Mouse (Mus musculus): ENCODE results near the gene Sgcb. TPM values are rescaled to one million over a fixed set of nuclear protein-coding genes. Genes with fewer than 3 reads are reported as not detected.
"Not testable (repeated sequence)": the region's sequence is repeated elsewhere in the genome, so short reads cannot be mapped to it uniquely, and the experiment has no call there.

The Sgcb gene
- polyA plus RNA-seq, 1 experiment from 2014 or later: 20.5 TPM

GRCm38 (mm10) chr5:73584011-73584410 is 63.6 kb downstream of the Sgcb start:
- H3K27me3 ChIP-seq (ENCODE audit: control insufficient read depth, insufficient read depth, low read length); DNase-seq (ENCODE audit: low spot score); H3K27ac ChIP-seq (ENCODE audit: low read depth, low read length); H3K4me3 ChIP-seq (ENCODE audit: low read depth, low read length); H3K9me3 ChIP-seq (ENCODE audit: control insufficient read depth, low read length); H3K4me2 ChIP-seq (ENCODE audit: low read depth, low read length, severe bottlenecking); ATAC-seq (replicated peaks; ENCODE audit: low FRiP score); H3K4me1 ChIP-seq (replicated peaks; ENCODE audit: control insufficient read depth, insufficient read depth, low read length); H3K36me3 ChIP-seq (ENCODE audit: control insufficient read depth, insufficient read depth, low read length); H3K9ac ChIP-seq (ENCODE audit: low read length): not testable (repeated sequence)
- 85% methylated on average over 6 of the region's 6 CpGs for WGBS

Other genes with a start within 250 kb of the Sgcb start
- gene Cwh43, start 241.7 kb downstream of the Sgcb start, polyA plus RNA-seq (2014; fragmentation: Nextera tagmentation; extraction: Ambion mirVana): not detected in 2 replicates
- 56.6 and 65.0 TPM in 2 replicates for gene Dcun1d4, start 166.8 kb downstream of the Sgcb start, polyA plus RNA-seq (2014; fragmentation: Nextera tagmentation; extraction: Ambion mirVana)
- gene Lrrc66, start 15.3 kb downstream of the Sgcb start, polyA plus RNA-seq (2014; fragmentation: Nextera tagmentation; extraction: Ambion mirVana): not detected in 2 replicates
- gene Spata18, start 3.6 kb upstream of the Sgcb start, polyA plus RNA-seq (2014; fragmentation: Nextera tagmentation; extraction: Ambion mirVana): 0.32 and 0.36 TPM in 2 replicates